Mouse (Mus musculus) liver, adult 2 months (tissue): ENCODE data around the gene Sept8. TPM values are rescaled to one million over a fixed set of nuclear protein-coding genes. Genes with fewer than 3 reads are reported as not detected.
A peak's percentile ranks its signal among the peaks of the same experiment; 100 is the strongest.

Source experiments
- DNase-seq: peaks from one replicate; pipeline ENCODE4 v3.0.0-alpha.2; 2011; ENCODE audit warnings: low read depth, low spot score; ENCODE audit errors: extremely low read depth
- H3K27ac ChIP-seq: fragments of 200-500 bp; replicated peaks from 2 replicates; pipeline ENCODE4 v1.5.1; 2012; ENCODE audit warnings: low read depth, mild to moderate bottlenecking, control low read depth, inconsistent platforms, low read length; ENCODE audit not compliant: insufficient read depth
- H3K27me3 ChIP-seq: fragments of 200-500 bp; 2 replicates; pipeline ENCODE4 v1.6.1; 2012; ENCODE audit warnings: mild to moderate bottlenecking, moderate library complexity, low read length, inconsistent platforms; ENCODE audit not compliant: control insufficient read depth, insufficient read depth
- H3K36me3 ChIP-seq: fragments of 200-500 bp; 2 replicates; pipeline ENCODE4 v1.6.1; 2012; ENCODE audit warnings: low read length, inconsistent platforms; ENCODE audit not compliant: control insufficient read depth, insufficient read depth
- H3K4me1 ChIP-seq: fragments of 200-500 bp; 2 replicates; pipeline ENCODE4 v1.6.1; 2011; ENCODE audit warnings: low read length; ENCODE audit not compliant: control insufficient read depth, insufficient read depth
- H3K4me3 ChIP-seq: fragments of 200-500 bp; 2 replicates; pipeline ENCODE4 v1.5.1; 2011; ENCODE audit warnings: low read depth, mild to moderate bottlenecking, control low read depth, low read length, moderate library complexity; ENCODE audit not compliant: insufficient read depth
- H3K79me2 ChIP-seq: fragments of 200-500 bp; 2 replicates; pipeline ENCODE4 v1.6.1; 2012; ENCODE audit warnings: inconsistent platforms, mild to moderate bottlenecking, low read length, moderate library complexity; ENCODE audit not compliant: control insufficient read depth, insufficient read depth
- H3K9ac ChIP-seq: fragments of 200-500 bp; 2 replicates; pipeline ENCODE4 v1.6.1; 2012; ENCODE audit warnings: low read depth, mild to moderate bottlenecking, control low read depth, inconsistent platforms, low read length
- CTCF ChIP-seq: fragments of 200-500 bp; IDR thresholded peaks from 2 replicates; pipeline ENCODE4 v1.5.1; 2011; ENCODE audit warnings: low read depth, low read length, control low read depth
- POLR2A ChIP-seq: fragments of 200-500 bp; IDR thresholded peaks from 2 replicates; pipeline ENCODE4 v1.6.1; 2011; ENCODE audit warnings: low read length, control low read depth; ENCODE audit not compliant: insufficient read depth; ENCODE audit errors: extremely low read depth
- WGBS: fragments of 180-500 bp; shearing (Covaris S2); methylation state at CpG from one replicate; pipeline ENCODE4 v1.1.7; 2018; 5-methylcytosine and 5-hydroxymethylcytosine counted together
- polyA plus RNA-seq: library from polyadenylated mRNA; depleted of rRNA; stranded (reverse); fragments of >200 nt; gene quantifications from 2 replicates; pipeline ENCODE4 v1.2.3, GENCODE M21; 2012; rRNA removed
- total RNA-seq: library from RNA; depleted of rRNA; stranded (reverse); fragments of >200 nt; gene quantifications from 2 replicates; pipeline ENCODE4 v1.2.3, GENCODE M21; 2014; rRNA removed

Gene Sept8
- total and polyA plus RNA-seq, 2 experiments: 1.7 to 2.0 TPM

- Histone ChIP-seq H3K79me2 (no peaks in the 10 kb centered on the region), H3K27ac (no peak overlapping the region)
- 98% methylated on average over 6 of the region's 6 CpGs for WGBS
Measured at GRCm38 (mm10) chr11:53585510-53585909, 66.5 kb downstream of the Sept8 start.

GRCm38 (mm10) chr11:53588279-53588678, 69.2 kb downstream of the Sept8 start:
- H3K27me3 ChIP-seq: no peaks in the 10 kb centered on the region
- no peaks in the 10 kb centered on the region for H3K4me1 ChIP-seq
- DNase-seq: no peak
- WGBS: 90% methylated on average over 8 of the region's 8 CpGs
- no peaks in the 10 kb centered on the region for H3K79me2 ChIP-seq
- H3K4me3 ChIP-seq: no peak overlapping the region
- H3K36me3 ChIP-seq: peaks cover 6% of the 10 kb centered on the region; the same call in 1 of the 2 replicates
- no peak overlapping the region for H3K27ac ChIP-seq
- H3K9ac ChIP-seq: no peak overlapping the region
- no peak for TF ChIP-seq POLR2A
- no peak for TF ChIP-seq CTCF

More at GRCm38 (mm10) chr11:53585510-53585909, 66.5 kb downstream of the Sept8 start:
- Histone ChIP-seq H3K4me3 (no peak overlapping the region), H3K27me3 (no peaks in the 10 kb centered on the region), H3K9ac (no peak overlapping the region), H3K36me3 (peaks cover 6% of the 10 kb centered on the region; the same call in 1 of the 2 replicates), H3K4me1 (no peaks in the 10 kb centered on the region)
- DNase-seq: no peak
- TF ChIP-seq CTCF: no peak
- TF ChIP-seq POLR2A: no peak

GRCm38 (mm10) chr11:53590368-53590768, 71.3 kb downstream of the Sept8 start:
- no peak for DNase-seq
- Histone ChIP-seq H3K27ac (no peak overlapping the region), H3K9ac (no peak overlapping the region), H3K27me3 (no peaks in the 10 kb centered on the region), H3K4me1 (no peaks in the 10 kb centered on the region), H3K4me3 (no peak overlapping the region), H3K36me3 (0 out of 2 replicates have a peak, but pooled peaks cover 5% of the 10 kb centered on the region), H3K79me2 (no peaks in the 10 kb centered on the region)
- TF ChIP-seq CTCF (peak; percentile 79), POLR2A (no peak)
- WGBS: 65% methylated on average over 15 of the region's 15 CpGs

GRCm38 (mm10) chr11:53591116-53591515, 72.1 kb downstream of the Sept8 start:
- H3K27ac ChIP-seq: no peak overlapping the region
- no peaks in the 10 kb centered on the region for H3K79me2 ChIP-seq
- 0 out of 2 replicates have a peak, but pooled peaks cover 5% of the 10 kb centered on the region for H3K36me3 ChIP-seq
- DNase-seq: no peak
- H3K9ac ChIP-seq: no peak overlapping the region
- WGBS: 93% methylated on average over 5 of the region's 5 CpGs
- no peaks in the 10 kb centered on the region for H3K4me1 ChIP-seq
- TF ChIP-seq CTCF (no peak), POLR2A (no peak)
- no peak overlapping the region for H3K4me3 ChIP-seq
- H3K27me3 ChIP-seq: no peaks in the 10 kb centered on the region

Other genes with a start within 250 kb of the Sept8 start
- gene Hspa4, start 218.8 kb upstream of the Sept8 start, total RNA-seq: 44.6 and 55.9 TPM in 2 replicates
- 16.6 and 17.9 TPM in 2 replicates for gene Hspa4, start 218.8 kb upstream of the Sept8 start, polyA plus RNA-seq
- 0.37 and 0.74 TPM in 2 replicates for gene Zcchc10, start 194.6 kb upstream of the Sept8 start, total RNA-seq
- 1.8 and 2.5 TPM in 2 replicates for gene Zcchc10, start 194.6 kb upstream of the Sept8 start, polyA plus RNA-seq
- gene Aff4, start 168.4 kb upstream of the Sept8 start, total RNA-seq: 32.1 and 40.3 TPM in 2 replicates
- 7.3 and 8.1 TPM in 2 replicates for gene Aff4, start 168.4 kb upstream of the Sept8 start, polyA plus RNA-seq
- 133 and 140 TPM in 2 replicates for gene Leap2, start 96.1 kb upstream of the Sept8 start, total RNA-seq
- 114 and 168 TPM in 2 replicates for gene Leap2, start 96.1 kb upstream of the Sept8 start, polyA plus RNA-seq
- 256 TPM in 2 replicates for gene Uqcrq, start 88.4 kb upstream of the Sept8 start, total RNA-seq
- gene Uqcrq, start 88.4 kb upstream of the Sept8 start, polyA plus RNA-seq: 1,230 and 1,408 TPM in 2 replicates
- gene Gdf9, start 88.2 kb upstream of the Sept8 start, total RNA-seq: 0.09 and 0.34 TPM in 2 replicates
- gene Gdf9, start 88.2 kb upstream of the Sept8 start, polyA plus RNA-seq: 0.21 and 0.47 TPM in 2 replicates
- 0.46 and 0.60 TPM in 2 replicates for gene Gm10447, start 62.1 kb upstream of the Sept8 start, total RNA-seq
- 1.3 and 2.5 TPM in 2 replicates for gene Gm10447, start 62.1 kb upstream of the Sept8 start, polyA plus RNA-seq
- gene Shroom1, start 62.1 kb upstream of the Sept8 start, total RNA-seq: 12.8 and 15.4 TPM in 2 replicates
- 36.6 and 43.4 TPM in 2 replicates for gene Shroom1, start 62.1 kb upstream of the Sept8 start, polyA plus RNA-seq
- gene Gm9837, start 48.8 kb upstream of the Sept8 start, total RNA-seq: not detected in 2 replicates
- gene Gm9837, start 48.8 kb upstream of the Sept8 start, polyA plus RNA-seq: not detected in 2 replicates
- gene Gm9945, start 39.1 kb upstream of the Sept8 start, total RNA-seq: not detected in 2 replicates
- not detected in 2 replicates for gene Gm9945, start 39.1 kb upstream of the Sept8 start, polyA plus RNA-seq
- not detected in 2 replicates for gene Sowaha, start 39.0 kb upstream of the Sept8 start, total RNA-seq
- gene Sowaha, start 39.0 kb upstream of the Sept8 start, polyA plus RNA-seq: not detected in 2 replicates
- 2.2 and 2.7 TPM in 2 replicates for gene Kif3a, start 48.1 kb downstream of the Sept8 start, total RNA-seq
- gene Kif3a, start 48.1 kb downstream of the Sept8 start, polyA plus RNA-seq: 0.98 and 1.2 TPM in 2 replicates
- not detected in 2 replicates for gene Il4, start 99.4 kb downstream of the Sept8 start, total RNA-seq
- 0.17 TPM in 1 of 2 replicates, not detected in the other for gene Il4, start 99.4 kb downstream of the Sept8 start, polyA plus RNA-seq
- not detected in 2 replicates for gene Il13, start 115.4 kb downstream of the Sept8 start, total RNA-seq
- not detected in 2 replicates for gene Il13, start 115.4 kb downstream of the Sept8 start, polyA plus RNA-seq
- gene Rad50, start 188.1 kb downstream of the Sept8 start, total RNA-seq: 4.9 and 5.4 TPM in 2 replicates
- 1.2 and 1.7 TPM in 2 replicates for gene Rad50, start 188.1 kb downstream of the Sept8 start, polyA plus RNA-seq
- gene Il5, start 201.5 kb downstream of the Sept8 start, total RNA-seq: 0.09 TPM in 1 of 2 replicates, not detected in the other
- gene Il5, start 201.5 kb downstream of the Sept8 start, polyA plus RNA-seq: not detected in 2 replicates